In the genomic region with DNA sequence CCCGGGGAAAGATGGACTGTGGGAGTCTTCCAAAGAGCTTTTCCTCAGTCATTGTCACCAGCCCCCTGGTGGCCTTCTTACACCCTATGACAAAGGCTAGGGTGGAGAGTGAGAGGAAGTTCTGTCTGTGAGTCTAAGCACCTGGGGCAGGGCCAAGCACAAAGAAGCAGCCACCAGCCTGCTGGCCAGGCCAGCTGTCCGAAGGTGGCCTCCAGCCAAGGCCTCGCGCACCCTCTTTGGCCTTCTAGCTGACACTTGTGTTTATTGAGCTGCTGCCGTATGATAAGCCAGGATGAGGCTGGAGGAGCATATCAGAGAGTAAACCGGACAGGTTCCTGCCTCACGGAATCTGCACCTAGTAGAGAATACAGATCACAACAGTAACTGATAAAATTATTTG, we compare ENCODE assay signal across 8 mouse cellular contexts.
A peak's percentile ranks its signal among the peaks of the same experiment; 100 is the strongest.
DNase-seq lines count a peak whose midpoint lies in the region; ATAC-seq and TF ChIP-seq lines count a peak whose summit lies in the region.
"Had no signal": no experiment of that assay in that cellular context is flagged by ENCODE, and none has a peak within 500 bp of the region (broad histone marks: within the 10 kb centered on the region; RNA-seq: fewer than 3 reads in every experiment).

No protein-coding gene starts in this region.

- H3K27ac ChIP-seq in CH12.LX (ENCODE audit: insufficient read depth, low read depth): no peak overlapping the region
- no peak overlapping the region for H3K27ac ChIP-seq in cerebellum, adult 2 months (ENCODE audit: insufficient read depth, low read length)
- H3K27ac ChIP-seq in heart, postnatal 0 days (ENCODE audit: low read depth): no peak overlapping the region
- no peak overlapping the region for H3K27ac ChIP-seq in forebrain, postnatal 0 days (ENCODE audit: low read depth, low read length)
- H3K27ac ChIP-seq: neural tube, embryonic 13.5 days had no signal

- H3K79me2 ChIP-seq in CH12.LX (replicated peaks; ENCODE audit: control insufficient read depth, extremely low read depth, insufficient read depth, poor library complexity, severe bottlenecking): no peaks in the 10 kb centered on the region

- WGBS in cerebellum, adult 2 months: 11% methylated on average over 7 of the region's 7 CpGs
- WGBS in heart, postnatal 0 days: 26% methylated on average over 7 of the region's 7 CpGs
- WGBS in forebrain, postnatal 0 days: 79% methylated on average over 7 of the region's 7 CpGs

- no peaks in the 10 kb centered on the region for H3K36me3 ChIP-seq in CH12.LX (replicated peaks in 1 of 2; ENCODE audit: control insufficient read depth in 1 of 2, insufficient read depth in 1 of 2, low read length in 1 of 2)
- H3K36me3 ChIP-seq in heart, postnatal 0 days (replicated peaks; ENCODE audit: control insufficient read depth, insufficient read depth, low read length): no peaks in the 10 kb centered on the region
- H3K36me3 ChIP-seq in forebrain, postnatal 0 days (ENCODE audit: insufficient read depth): no peaks in the 10 kb centered on the region
- H3K36me3 ChIP-seq: neural tube, embryonic 13.5 days had no signal

- H3K9me3 ChIP-seq in CH12.LX (replicated peaks; ENCODE audit: low read length): peaks cover 4% of the 10 kb centered on the region
- H3K9me3 ChIP-seq in heart, postnatal 0 days (replicated peaks; ENCODE audit: control insufficient read depth, low read length): no peaks in the 10 kb centered on the region
- H3K9me3 ChIP-seq in forebrain, postnatal 0 days (ENCODE audit: low read length): no peaks in the 10 kb centered on the region
- H3K9me3 ChIP-seq: neural tube, embryonic 13.5 days had no signal

- H3K4me2 ChIP-seq in CH12.LX (ENCODE audit: insufficient read depth, low read depth, poor library complexity, severe bottlenecking): no peak overlapping the region
- no peak overlapping the region for H3K4me2 ChIP-seq in heart, postnatal 0 days (ENCODE audit: low read depth, low read length)
- H3K4me2 ChIP-seq in forebrain, postnatal 0 days (ENCODE audit: low read depth): no peak overlapping the region
- H3K4me2 ChIP-seq: neural tube, embryonic 13.5 days had no signal

- no peak; the same call in 1 of the 2 replicates for TF ChIP-seq RAD21 in CH12.LX (IDR thresholded peaks at IDR 0.05; ENCODE audit: low read depth, low read length)

- no peak for DNase-seq in CH12.LX (ENCODE audit: extremely low read depth)
- DNase-seq in Muller cell, postnatal 12 days (ENCODE audit: inconsistent ontology term): peak; percentile 57
- DNase-seq in cerebellum, adult 2 months: peak; percentile 83 to 86
- DNase-seq in heart, postnatal 0 days (ENCODE audit: low spot score): no peak
- DNase-seq in forebrain, postnatal 0 days: no peak
- no peak for DNase-seq in kidney, postnatal 10 days
- no peak for DNase-seq in kidney, postnatal 14 days

- H3K9ac ChIP-seq in CH12.LX (ENCODE audit: insufficient read depth, low read depth): no peak overlapping the region
- no peak overlapping the region for H3K9ac ChIP-seq in heart, postnatal 0 days (replicated peaks; ENCODE audit: low read depth, low read length)
- no peak overlapping the region for H3K9ac ChIP-seq in forebrain, postnatal 0 days
- H3K9ac ChIP-seq: neural tube, embryonic 13.5 days had no signal

- TF ChIP-seq POLR2A in CH12.LX (IDR thresholded peaks at IDR 0.05; ENCODE audit: low read depth, low read length): no peak
- TF ChIP-seq POLR2A in cerebellum, adult 2 months (IDR thresholded peaks at IDR 0.05; ENCODE audit: borderline replicate concordance, insufficient read depth, low read length): no peak

- no peak for TF ChIP-seq EP300 in CH12.LX (IDR thresholded peaks at IDR 0.05; ENCODE audit: low read length)
- no peak for TF ChIP-seq EP300 in heart, postnatal 0 days (IDR thresholded peaks at IDR 0.05; ENCODE audit: low read depth)

- ATAC-seq in heart, postnatal 0 days (ENCODE audit: insufficient read depth, low read depth): 0 out of 2 replicates have a peak, but pooled peaks have one; percentile 53
- ATAC-seq in forebrain, postnatal 0 days: no peak

- dilution Hi-C loops in CH12.LX (cut with MboI; ENCODE audit: extremely low pct_ligation_motif_present, extremely low pct_unique_long_range_greater_than_20kb, low sequenced_read_pairs): no loop called here

- H3K4me1 ChIP-seq in CH12.LX (ENCODE audit: control insufficient read depth in 1 of 2, insufficient read depth in 2 of 2): peaks cover 15 to 30% of the 10 kb centered on the region in 2 experiments
- peaks cover 13% of the 10 kb centered on the region for H3K4me1 ChIP-seq in cerebellum, adult 2 months (ENCODE audit: control insufficient read depth, insufficient read depth, low read length)
- 0 out of 2 replicates have a peak, but pooled peaks cover 5% of the 10 kb centered on the region for H3K4me1 ChIP-seq in heart, postnatal 0 days (ENCODE audit: control insufficient read depth, insufficient read depth)
- no peaks in the 10 kb centered on the region for H3K4me1 ChIP-seq in forebrain, postnatal 0 days (ENCODE audit: insufficient read depth)
- H3K4me1 ChIP-seq: neural tube, embryonic 13.5 days had no signal

- H3K27me3 ChIP-seq in CH12.LX (replicated peaks): no peaks in the 10 kb centered on the region
- no peaks in the 10 kb centered on the region for H3K27me3 ChIP-seq in cerebellum, adult 2 months (ENCODE audit: control insufficient read depth, insufficient read depth, low read length)
- no peaks in the 10 kb centered on the region for H3K27me3 ChIP-seq in heart, postnatal 0 days (ENCODE audit: control insufficient read depth, insufficient read depth, low read length)
- H3K27me3 ChIP-seq in forebrain, postnatal 0 days (ENCODE audit: insufficient read depth, low read length): no peaks in the 10 kb centered on the region; the same call in 1 of the 2 replicates
- H3K27me3 ChIP-seq: neural tube, embryonic 13.5 days had no signal

- no peak overlapping the region for H3K4me3 ChIP-seq in CH12.LX (replicated peaks in 1 of 3; ENCODE audit: low read depth in 2 of 3, low read length in 2 of 3, poor library complexity in 1 of 3)
- H3K4me3 ChIP-seq in cerebellum, adult 2 months (replicated peaks; ENCODE audit: insufficient read depth, low read depth, low read length): no peak overlapping the region
- H3K4me3 ChIP-seq in heart, postnatal 0 days (ENCODE audit: low read depth, low read length): no peak overlapping the region
- H3K4me3 ChIP-seq in forebrain, postnatal 0 days (ENCODE audit: low read depth, low read length): no peak overlapping the region
- H3K4me3 ChIP-seq: neural tube, embryonic 13.5 days had no signal

- in situ Hi-C loops in CH12.LX (cut with MboI; ENCODE audit: low pct_ligation_motif_present, low pct_unique_long_range_greater_than_20kb, low sequenced_read_pairs): no loop called here

- TF ChIP-seq CTCF in CH12.LX (conservative IDR thresholded peaks at IDR 0.05 in 1 of 2, IDR thresholded peaks at IDR 0.05 in 1 of 2; ENCODE audit: low read depth in 2 of 2, low read length in 2 of 2): peak in 1 of 2 experiments; percentile 40; a peak in 2 of 4 replicates
- no peak; the same call in 1 of the 2 replicates for TF ChIP-seq CTCF in cerebellum, adult 2 months (IDR thresholded peaks at IDR 0.05; ENCODE audit: borderline replicate concordance, insufficient read depth, low read depth, low read length)
- peak; percentile 14; the same call in 1 of the 2 replicates for TF ChIP-seq CTCF in heart, postnatal 0 days (IDR thresholded peaks at IDR 0.05; ENCODE audit: low read depth)
- no peak for TF ChIP-seq CTCF in forebrain, postnatal 0 days (IDR thresholded peaks at IDR 0.05; ENCODE audit: low read depth)

TF ChIP-seq in CH12.LX, 34 proteins besides CTCF, POLR2A, EP300 and RAD21:
- TF ChIP-seq PAX5 (IDR thresholded peaks at IDR 0.05; ENCODE audit: low read length) (no peak), SMC3 (IDR thresholded peaks at IDR 0.05; ENCODE audit: low read depth, low read length) (peak; percentile 31)

Comparison
In these comparisons a context has a peak if more than half of its experiments do, and no peak if none do; other contexts are left out.
1. DNase-seq: peak in Muller cell, postnatal 12 days (single experiment) and cerebellum, adult 2 months (2 of 2); none in CH12.LX (single experiment), heart, postnatal 0 days (single experiment), forebrain, postnatal 0 days (single experiment), kidney, postnatal 10 days (single experiment) and kidney, postnatal 14 days (single experiment).